Mouse (Mus musculus) midbrain, embryonic 16.5 days (tissue): Measurements from ENCODE around the gene Hist1h3i. TPM values are rescaled to one million over a fixed set of nuclear protein-coding genes. Genes with fewer than 3 reads are reported as not detected.
"Not testable (repeated sequence)": the region's sequence is repeated elsewhere in the genome, so short reads cannot be mapped to it uniquely, and the experiment has no call there.

Source experiments
- ATAC-seq: fragments of 200-750 bp; cut with Nextera tagmentation; 2 replicates; pipeline ENCODE4 v1.8.0; 2017; ENCODE audit warnings: moderate TSS enrichment
- H3K27ac ChIP-seq: fragments of 300-500 bp; sonication (generic); 2 replicates; pipeline ENCODE4 v1.5.1; 2014; ENCODE audit warnings: mild to moderate bottlenecking, low read length, mixed read lengths
- H3K27me3 ChIP-seq: fragments of 300-500 bp; sonication (generic); 2 replicates; pipeline ENCODE4 v1.6.1; 2014; ENCODE audit warnings: low read depth, low read length, mixed read lengths; ENCODE audit not compliant: control insufficient read depth, insufficient read depth
- H3K36me3 ChIP-seq: fragments of 300-500 bp; sonication (generic); 2 replicates; pipeline ENCODE4 v1.6.1; 2014; ENCODE audit warnings: mild to moderate bottlenecking, low read length, moderate library complexity, mixed read lengths; ENCODE audit not compliant: control insufficient read depth, insufficient read depth
- H3K4me1 ChIP-seq: fragments of 300-500 bp; sonication (generic); 2 replicates; pipeline ENCODE4 v1.6.1; 2014; ENCODE audit warnings: mild to moderate bottlenecking, low read length, mixed read lengths; ENCODE audit not compliant: control insufficient read depth, insufficient read depth
- H3K4me2 ChIP-seq: fragments of 300-500 bp; sonication (generic); 2 replicates; pipeline ENCODE4 v1.6.1; 2014; ENCODE audit warnings: mild to moderate bottlenecking, low read length, mixed read lengths
- H3K4me3 ChIP-seq: fragments of 300-500 bp; sonication (generic); 2 replicates; pipeline ENCODE4 v1.5.1; 2014; ENCODE audit warnings: low read depth, mild to moderate bottlenecking, low read length, moderate library complexity, mixed read lengths
- H3K9ac ChIP-seq: fragments of 300-500 bp; sonication (generic); 2 replicates; pipeline ENCODE4 v1.6.1; 2014; ENCODE audit warnings: low read depth, low read length, mixed read lengths
- H3K9me3 ChIP-seq: fragments of 300-500 bp; sonication (generic); replicated peaks from 2 replicates; pipeline ENCODE4 v1.6.1; 2014; ENCODE audit warnings: mild to moderate bottlenecking, low read length, mixed read lengths; ENCODE audit not compliant: control insufficient read depth, poor library complexity, severe bottlenecking
- WGBS: fragments of 180-500 bp; shearing (Covaris S2); extraction: QIAGEN DNeasy Blood & Tissue Kit; methylation state at CpG from one replicate; pipeline ENCODE4 v1.1.7; 2014; 5-methylcytosine and 5-hydroxymethylcytosine counted together
- polyA plus RNA-seq: library from polyadenylated mRNA; unstranded; fragments of >200 nt; fragmentation: Nextera tagmentation; extraction: Ambion mirVana; gene quantifications from 2 replicates; pipeline ENCODE4 v1.2.1, GENCODE M21; 2015

Gene Hist1h3i
- polyA plus RNA-seq, 1 experiment from 2014 or later: 13.1 TPM

DNA sequence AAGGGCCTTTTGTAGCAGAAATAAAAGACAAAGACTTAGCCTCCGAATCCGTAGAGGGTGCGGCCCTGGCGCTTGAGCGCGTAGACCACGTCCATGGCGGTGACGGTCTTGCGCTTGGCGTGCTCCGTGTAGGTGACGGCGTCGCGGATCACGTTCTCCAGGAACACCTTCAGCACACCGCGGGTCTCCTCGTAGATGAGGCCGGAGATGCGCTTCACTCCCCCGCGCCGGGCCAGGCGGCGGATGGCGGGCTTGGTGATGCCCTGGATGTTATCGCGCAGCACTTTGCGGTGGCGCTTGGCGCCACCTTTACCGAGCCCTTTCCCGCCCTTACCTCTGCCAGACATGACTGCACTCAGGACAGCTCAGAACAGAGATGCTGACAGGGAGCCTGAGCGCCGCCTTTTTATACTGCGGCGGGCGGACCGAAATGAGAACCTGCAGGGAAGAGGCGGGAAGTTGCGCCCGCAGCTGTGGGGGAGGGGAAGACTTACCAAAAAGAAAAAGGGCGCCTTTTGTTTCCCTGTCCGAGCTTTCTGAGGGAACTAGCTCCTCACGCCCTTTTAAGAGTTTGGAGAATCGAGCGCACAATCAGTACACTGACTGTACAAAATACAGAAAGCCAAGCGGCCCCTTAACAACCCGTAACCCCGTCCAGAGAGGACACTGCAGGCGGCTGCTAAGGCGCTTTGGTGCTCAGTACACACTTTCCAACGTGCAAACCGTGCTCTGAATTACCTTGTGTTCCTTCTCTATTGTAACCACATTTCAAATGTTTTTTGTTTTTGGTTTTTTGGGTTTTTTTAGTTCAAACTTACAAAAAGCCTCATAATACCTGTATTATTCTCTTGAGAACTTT is 32.8 kb downstream of the Hist1h3i start, which contains the start of gene Hist1h4k:
TSS of gene Hist1h4k (minus strand) at position 347 of the 859 bp plus-strand sequence.
- peak; percentile 86 for ATAC-seq
- Histone ChIP-seq H3K4me2 (peak within 1 kb of the TSS; percentile 81), H3K9ac (peak within 1 kb of the TSS; percentile 63), H3K4me1 (peaks cover 28% of the 10 kb centered on the region), H3K27ac (peak within 1 kb of the TSS; percentile 86), H3K4me3 (peak within 1 kb of the TSS; percentile 43)
- not testable (repeated sequence) for H3K27me3 ChIP-seq, H3K36me3 ChIP-seq, H3K9me3 ChIP-seq
- WGBS: under 1% methylated on average over 39 of the region's 56 CpGs

DNA sequence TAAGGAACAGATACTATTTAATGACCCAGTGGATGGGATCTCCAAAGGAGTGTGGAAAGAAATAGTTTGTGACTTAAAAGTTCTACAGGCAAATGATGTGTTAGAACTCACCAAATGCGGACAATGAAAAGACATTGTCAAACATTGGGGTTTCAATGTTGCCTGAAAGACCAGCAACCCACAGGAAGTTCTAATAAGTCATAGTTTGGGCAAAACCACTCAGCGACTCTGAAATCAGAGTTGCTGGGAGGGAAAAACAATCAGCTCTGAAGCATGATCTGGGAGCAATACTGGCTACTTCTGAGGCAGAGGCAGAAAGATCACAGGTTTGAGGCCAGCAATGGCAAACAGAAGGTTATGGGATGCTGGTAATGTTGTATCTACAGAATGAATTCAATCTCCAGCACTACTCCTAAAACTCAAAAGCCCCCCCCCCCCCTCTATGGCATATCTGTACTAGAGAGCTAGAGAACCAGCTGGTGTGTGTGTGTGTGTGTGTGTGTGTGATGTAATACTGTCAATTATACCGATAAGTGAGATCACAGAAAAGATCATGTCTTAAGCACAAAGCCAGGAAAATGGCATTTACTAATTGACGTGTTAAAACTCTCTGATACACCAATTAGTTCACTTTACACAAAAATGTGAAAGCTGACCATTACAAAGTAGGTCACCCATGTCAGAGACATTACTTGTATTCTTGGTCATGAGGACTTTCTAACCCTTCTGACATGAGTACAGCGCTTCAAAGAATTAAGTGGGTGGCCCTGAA is 33.6 kb downstream of the Hist1h3i start:
- no peaks in the 10 kb centered on the region for H3K36me3 ChIP-seq
- H3K27ac ChIP-seq: peak overlapping the region; percentile 86
- H3K9ac ChIP-seq: peak overlapping the region; percentile 63
- H3K27me3 ChIP-seq: no peaks in the 10 kb centered on the region
- peak overlapping the region; percentile 81 for H3K4me2 ChIP-seq
- ATAC-seq: no peak
- 5% methylated on average over 5 of the region's 5 CpGs for WGBS
- peak overlapping the region; percentile 43 for H3K4me3 ChIP-seq
- no peaks in the 10 kb centered on the region for H3K9me3 ChIP-seq
- H3K4me1 ChIP-seq: peaks cover 24% of the 10 kb centered on the region

DNA sequence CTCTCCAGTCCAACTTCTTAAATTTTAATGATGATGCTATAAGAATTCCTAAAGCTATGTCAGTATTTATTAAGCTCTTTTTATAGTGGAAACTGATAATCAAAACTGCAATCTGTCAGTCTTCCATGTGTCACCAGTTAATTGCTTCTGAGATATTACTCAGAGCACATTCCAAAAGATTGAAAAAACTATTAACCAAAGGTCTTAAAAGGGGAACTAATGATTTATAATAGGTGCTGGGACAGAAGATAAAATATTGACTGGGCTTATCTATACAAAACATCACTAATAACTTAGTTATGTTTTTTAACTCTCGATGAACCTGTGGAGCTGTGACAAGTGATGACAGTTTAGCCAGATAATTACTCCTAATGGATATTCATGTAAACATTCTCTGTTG is 38.2 kb downstream of the Hist1h3i start:
- WGBS: 94% methylated on average over 1 of the region's 1 CpGs
- Histone ChIP-seq H3K27me3 (no peaks in the 10 kb centered on the region), H3K27ac (no peak overlapping the region), H3K36me3 (no peaks in the 10 kb centered on the region), H3K9me3 (no peaks in the 10 kb centered on the region), H3K4me1 (peaks cover 15% of the 10 kb centered on the region), H3K4me3 (no peak overlapping the region), H3K4me2 (no peak overlapping the region), H3K9ac (no peak overlapping the region)
- ATAC-seq: no peak

DNA sequence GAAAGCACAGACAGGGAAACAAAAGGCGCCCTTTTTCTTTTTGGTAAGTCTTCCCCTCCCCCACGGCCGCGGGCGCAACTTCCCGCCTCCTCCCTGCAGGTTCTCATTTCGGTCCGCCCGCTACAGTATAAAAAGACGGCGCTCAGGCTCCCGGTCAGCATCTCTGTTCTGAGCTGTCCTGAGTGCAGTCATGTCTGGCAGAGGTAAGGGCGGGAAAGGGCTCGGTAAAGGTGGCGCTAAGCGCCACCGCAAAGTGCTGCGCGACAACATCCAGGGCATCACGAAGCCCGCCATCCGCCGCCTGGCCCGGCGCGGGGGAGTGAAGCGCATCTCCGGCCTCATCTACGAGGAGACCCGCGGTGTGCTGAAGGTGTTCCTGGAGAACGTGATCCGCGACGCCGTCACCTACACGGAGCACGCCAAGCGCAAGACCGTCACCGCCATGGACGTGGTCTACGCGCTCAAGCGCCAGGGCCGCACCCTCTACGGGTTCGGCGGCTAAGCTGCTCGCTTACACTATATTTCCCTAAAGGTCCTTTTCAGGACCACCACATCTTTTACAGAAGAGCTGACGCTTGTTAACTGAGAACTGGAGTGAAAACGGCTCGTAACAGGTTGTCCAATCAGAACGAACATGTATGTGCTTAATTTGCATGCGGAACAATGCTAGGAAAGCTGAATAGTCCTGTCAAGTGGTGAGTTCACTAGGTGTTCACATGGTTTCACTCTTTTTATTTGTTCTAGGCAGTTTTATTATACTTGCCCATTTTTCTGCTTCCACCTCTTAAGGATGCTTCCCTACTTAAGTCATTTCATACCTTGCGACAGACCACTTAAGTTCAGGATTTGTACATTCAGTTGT is 48.0 kb downstream of the Hist1h3i start, which contains the start of gene Hist1h4j:
TSS of gene Hist1h4j (plus strand) at position 159 of the 862 bp plus-strand sequence.
- peak within 1 kb of the TSS; percentile 95 for H3K27ac ChIP-seq
- peak within 1 kb of the TSS; percentile 85 for H3K4me2 ChIP-seq
- H3K9ac ChIP-seq: peak within 1 kb of the TSS; percentile 63
- ATAC-seq: peak; percentile 93
- not testable (repeated sequence) for H3K36me3 ChIP-seq, H3K27me3 ChIP-seq, H3K9me3 ChIP-seq
- H3K4me3 ChIP-seq: peak within 1 kb of the TSS; percentile 54
- WGBS: under 1% methylated on average over 40 of the region's 56 CpGs
- H3K4me1 ChIP-seq: peaks cover 11% of the 10 kb centered on the region

DNA sequence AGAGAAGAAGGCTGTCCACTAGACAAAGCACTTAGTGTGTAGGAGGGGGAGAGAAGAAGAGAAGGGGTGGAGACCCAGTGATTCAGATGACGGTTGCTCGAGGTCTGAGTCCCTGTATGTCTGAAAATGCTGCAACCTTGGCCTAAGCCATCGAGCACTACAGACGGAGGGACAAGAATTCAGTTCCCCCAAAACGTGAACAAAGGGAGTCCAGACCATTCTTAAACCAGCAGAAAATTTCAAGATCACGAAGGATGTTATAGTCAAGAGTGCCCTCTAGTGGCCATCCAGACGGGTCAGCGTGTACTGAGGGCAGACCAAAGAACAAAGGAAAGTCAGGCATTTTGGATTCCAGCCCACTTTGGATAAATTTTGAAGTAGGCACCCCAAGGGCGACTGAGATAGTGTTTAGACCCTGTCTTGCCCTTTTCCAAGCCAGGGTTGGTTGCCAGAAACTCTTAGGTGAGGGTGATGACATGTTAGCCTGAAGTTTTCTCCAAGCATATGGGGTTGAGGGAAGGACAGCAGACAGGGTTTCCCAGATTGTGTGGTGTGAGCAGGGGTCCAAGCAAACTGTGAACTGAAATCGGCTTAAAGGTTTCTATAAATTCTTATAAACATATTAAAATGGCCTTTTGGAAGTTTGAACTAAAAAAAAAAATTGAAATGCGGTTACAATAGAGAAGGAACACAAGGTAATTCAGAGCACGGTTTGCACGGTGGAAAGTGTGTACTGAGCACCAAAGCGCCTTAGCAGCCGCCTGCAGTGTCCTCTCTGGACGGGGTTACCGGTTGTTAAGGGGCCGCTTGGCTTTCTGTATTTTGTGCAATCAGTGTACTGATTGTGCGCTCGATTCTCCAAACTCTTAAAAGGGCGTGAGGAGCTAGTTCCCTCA is 48.9 kb downstream of the Hist1h3i start:
- peak; percentile 83 for ATAC-seq
- Histone ChIP-seq H3K36me3 (no peaks in the 10 kb centered on the region), H3K27me3 (no peaks in the 10 kb centered on the region), H3K4me3 (peak overlapping the region; percentile 54), H3K27ac (peak overlapping the region; percentile 95), H3K9me3 (no peaks in the 10 kb centered on the region), H3K4me1 (peaks cover 11% of the 10 kb centered on the region), H3K9ac (peak overlapping the region; percentile 63), H3K4me2 (peak overlapping the region; percentile 85)
- WGBS: under 1% methylated on average over 21 of the region's 21 CpGs

DNA sequence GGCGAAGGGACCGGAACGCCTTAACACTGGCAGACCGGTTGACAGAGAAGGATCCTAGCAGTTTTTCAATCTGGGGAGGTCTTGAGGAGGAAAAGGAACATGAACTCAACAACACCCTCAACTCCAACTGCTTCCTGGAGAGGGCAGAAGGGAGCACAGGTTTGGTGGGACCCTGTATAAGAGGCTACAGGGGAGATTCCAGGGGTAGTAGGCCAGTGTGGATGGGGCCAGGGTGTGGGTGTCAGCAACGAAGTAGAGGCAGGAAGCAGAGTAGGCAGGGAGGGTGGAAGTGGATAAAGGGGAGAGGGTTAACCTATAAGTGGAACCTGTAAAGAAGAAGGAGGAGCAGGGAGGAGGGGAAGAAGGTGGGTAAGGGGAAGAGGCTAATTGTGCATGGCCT is 49.7 kb downstream of the Hist1h3i start:
- ATAC-seq: peak; percentile 30; the same call in 1 of the 2 replicates
- no peaks in the 10 kb centered on the region for H3K27me3 ChIP-seq
- no peak overlapping the region for H3K4me2 ChIP-seq
- 72% methylated on average over 5 of the region's 5 CpGs for WGBS
- H3K4me3 ChIP-seq: no peak overlapping the region
- peak overlapping the region; percentile 95 for H3K27ac ChIP-seq
- peaks cover 11% of the 10 kb centered on the region for H3K4me1 ChIP-seq
- no peak overlapping the region; the same call in 1 of the 2 replicates for H3K9ac ChIP-seq
- H3K9me3 ChIP-seq: no peaks in the 10 kb centered on the region
- H3K36me3 ChIP-seq: no peaks in the 10 kb centered on the region
